Mouse (Mus musculus) spleen, adult 12 weeks (tissue): Measurements from ENCODE around the gene Otos.
A peak's percentile ranks its signal among the peaks of the same experiment; 100 is the strongest.

ENCODE experiments used
- DNase-seq: peaks from one replicate; pipeline ENCODE4 v3.0.0; 2022; ENCODE audit warnings: low spot score

Gene Otos

GRCm38 (mm10) chr1:92648673-92649072, at the start of gene Otos:
TSS of gene Otos (minus strand) at chr1:92648841.
- DNase-seq: peak; percentile 13

GRCm38 (mm10) chr1:92696848-92697247, 48.2 kb upstream of the Otos start:
- DNase-seq: peak; percentile 39

- no peak for DNase-seq
Observed at GRCm38 (mm10) chr1:92695751-92696150, 47.1 kb upstream of the Otos start.

GRCm38 (mm10) chr1:92691166-92691844, 42.7 kb upstream of the Otos start:
- no peak for DNase-seq

- no peak for DNase-seq
Observed at GRCm38 (mm10) chr1:92686994-92687393, 38.4 kb upstream of the Otos start.

DNA sequence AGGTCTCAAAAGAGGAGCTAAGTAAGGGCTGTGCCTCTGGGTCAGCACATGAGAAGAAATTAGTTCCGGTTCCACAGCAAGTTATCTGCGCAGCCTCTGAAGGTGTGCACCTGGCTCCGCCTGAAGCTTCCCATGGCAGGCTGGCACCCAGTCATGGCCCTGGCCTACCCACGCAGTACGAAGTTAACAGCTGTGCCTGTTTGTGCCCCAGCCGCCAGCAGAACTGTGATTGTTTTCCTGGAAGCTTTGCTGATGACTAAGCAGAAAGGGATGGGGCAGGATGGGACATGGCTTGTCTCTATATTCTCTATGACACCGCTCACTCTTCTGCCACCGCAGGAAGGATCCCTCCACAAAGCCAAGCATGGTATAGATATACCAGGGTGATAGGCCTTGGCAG, 34.5 kb upstream of the Otos start:
- DNase-seq: no peak

DNA sequence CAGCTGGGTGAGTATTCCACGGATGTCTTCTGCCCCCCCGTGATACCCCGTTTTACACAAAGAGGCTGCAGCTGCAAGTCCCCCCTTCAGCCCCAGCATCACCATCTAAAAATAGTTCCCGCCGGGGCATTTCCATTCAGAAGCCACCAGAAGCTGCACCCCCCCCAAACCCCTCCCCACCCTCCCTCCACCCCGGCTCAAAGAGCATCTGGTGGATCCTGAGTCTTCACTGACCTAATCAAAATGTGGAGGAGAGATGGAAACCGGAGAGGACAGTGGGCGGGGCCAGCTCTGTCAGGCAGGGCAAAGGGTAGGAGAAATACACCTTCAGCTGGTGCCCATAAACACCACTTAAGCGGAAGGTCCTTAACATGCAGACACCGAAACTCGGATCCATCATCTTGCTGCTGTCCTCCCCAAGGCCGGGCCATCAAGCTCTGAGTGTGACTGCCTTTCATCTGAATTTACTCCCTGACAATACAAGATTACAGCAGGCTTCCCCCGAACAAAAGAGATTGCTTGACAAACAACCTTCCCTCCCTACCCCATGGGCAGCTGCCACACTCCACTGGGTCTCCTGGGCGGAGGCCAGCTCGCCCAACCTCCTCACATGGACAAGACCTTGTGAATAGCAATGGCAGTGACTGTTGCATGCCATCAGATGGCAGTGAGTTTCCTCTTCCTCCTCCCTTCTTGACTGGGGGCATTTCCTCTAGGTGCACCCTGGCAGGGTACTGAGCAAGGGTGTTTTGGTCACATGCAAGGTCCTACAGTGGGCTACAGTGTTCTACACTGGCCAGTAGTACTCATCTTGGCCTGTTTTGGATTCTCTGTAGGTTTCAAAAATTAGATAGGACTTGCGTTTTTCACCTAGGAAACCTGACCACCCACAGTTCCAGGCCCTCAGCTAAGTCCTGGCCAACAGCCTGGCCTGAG, 32.3 kb upstream of the Otos start:
- DNase-seq: no peak

DNA sequence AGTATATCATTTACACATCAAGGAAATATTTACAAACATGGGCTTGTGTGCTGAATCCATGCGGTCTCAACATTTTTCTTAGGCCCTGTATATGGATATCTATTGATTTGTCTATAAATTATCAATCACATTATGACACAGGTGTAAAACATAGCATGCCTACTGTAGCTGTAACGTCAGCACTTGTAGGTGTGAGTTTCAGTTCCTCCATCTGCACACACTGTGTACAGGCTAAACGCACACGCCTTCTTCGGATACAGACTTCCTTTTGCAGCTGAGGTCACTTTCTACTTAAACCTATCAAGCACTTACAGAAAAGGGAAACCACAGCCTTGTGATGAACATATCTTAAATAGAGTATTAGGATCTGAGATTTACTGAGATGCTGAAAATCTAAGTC, 30.1 kb upstream of the Otos start:
- no peak for DNase-seq

GRCm38 (mm10) chr1:92676676-92676975, 28.0 kb upstream of the Otos start:
- no peak for DNase-seq

GRCm38 (mm10) chr1:92675932-92676675, 27.5 kb upstream of the Otos start:
- no peak for DNase-seq

DNA sequence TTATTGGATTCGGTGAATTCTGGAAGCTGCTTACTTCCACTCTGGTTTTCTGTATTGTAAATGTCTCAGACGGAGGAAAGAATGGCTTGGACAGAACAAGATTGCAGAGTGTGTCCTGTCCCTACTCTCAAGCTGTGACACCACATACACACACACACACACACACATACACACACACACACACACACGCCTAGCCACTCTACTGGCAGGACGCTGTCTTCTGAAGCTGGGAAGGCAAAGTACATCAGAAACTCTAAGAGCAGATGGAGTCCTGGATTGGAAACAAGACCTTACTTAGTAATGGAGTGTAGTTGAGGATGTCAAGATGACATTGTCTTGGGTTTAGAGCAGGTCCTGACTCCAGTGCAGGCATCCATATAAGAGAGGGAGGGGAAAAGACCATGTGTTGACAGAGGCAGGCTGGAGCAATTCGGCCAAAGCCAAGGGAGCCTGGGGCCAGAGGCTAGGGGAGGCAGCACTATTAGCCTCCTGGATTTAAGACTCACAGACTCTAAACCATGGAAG, 24.7 kb upstream of the Otos start:
- no peak for DNase-seq

- no peak for DNase-seq
Observed at GRCm38 (mm10) chr1:92671326-92671725, 22.7 kb upstream of the Otos start.

- no peak for DNase-seq
Observed at GRCm38 (mm10) chr1:92669430-92669829, 20.8 kb upstream of the Otos start.

- DNase-seq: no peak
Observed at GRCm38 (mm10) chr1:92667106-92667505, 18.5 kb upstream of the Otos start.

DNA sequence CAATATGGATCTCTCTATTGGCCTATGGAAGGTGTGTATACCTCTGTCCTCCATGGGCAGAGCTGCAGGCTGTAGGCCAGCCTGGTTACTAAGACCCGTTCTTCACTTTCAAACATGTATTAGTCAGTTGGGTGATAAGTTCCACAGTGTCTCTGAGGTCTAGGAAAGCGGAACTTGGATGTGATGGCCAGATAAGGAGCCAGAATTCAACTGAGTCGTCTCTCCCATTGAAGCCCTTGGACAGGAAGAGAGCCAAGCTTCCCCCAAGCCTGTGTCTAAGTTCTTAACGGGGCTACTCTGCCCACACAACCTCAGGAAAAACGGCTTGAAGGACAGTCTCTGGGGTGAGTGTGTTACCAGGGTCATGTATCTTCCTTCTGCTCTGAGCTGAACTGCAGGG, 10.8 kb upstream of the Otos start:
- no peak for DNase-seq

DNA sequence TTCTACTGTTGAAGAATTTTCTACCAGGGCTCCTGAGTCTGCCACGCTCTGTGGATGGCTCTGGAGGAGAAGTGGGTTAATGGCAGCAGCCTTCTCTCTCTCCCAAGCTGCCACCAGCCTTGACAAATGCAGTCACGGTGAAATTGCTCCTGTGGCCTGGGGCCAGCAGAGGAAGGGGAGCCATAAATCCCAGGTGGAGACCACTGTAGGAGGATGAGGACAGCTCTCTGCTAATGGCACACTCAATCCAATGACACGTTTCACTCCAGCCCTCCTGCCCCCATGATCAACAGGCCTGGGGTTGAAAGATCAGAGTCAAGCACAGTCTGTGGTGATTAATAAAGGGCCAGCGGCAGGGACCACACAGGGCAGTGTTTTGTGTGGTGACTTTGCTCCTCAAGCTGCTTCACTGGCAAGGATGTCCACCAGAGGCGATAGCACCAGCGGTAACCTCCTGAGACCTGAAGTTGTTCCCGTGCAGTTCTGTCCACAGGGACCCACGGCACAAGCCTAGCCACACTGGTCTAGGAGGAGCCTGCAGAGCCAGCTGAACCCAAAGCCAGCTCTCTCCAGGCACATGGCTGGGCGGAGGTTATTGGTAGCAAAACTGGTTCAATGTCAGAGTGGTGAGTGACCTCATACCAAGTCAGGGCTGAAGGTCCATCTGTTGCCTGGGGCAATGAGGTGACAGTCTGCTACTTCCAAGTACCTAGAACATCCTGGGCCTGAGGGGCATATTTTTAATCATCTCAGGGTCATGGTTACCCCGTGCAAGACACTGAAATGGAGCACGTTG, 8.6 kb upstream of the Otos start:
- DNase-seq: no peak

DNA sequence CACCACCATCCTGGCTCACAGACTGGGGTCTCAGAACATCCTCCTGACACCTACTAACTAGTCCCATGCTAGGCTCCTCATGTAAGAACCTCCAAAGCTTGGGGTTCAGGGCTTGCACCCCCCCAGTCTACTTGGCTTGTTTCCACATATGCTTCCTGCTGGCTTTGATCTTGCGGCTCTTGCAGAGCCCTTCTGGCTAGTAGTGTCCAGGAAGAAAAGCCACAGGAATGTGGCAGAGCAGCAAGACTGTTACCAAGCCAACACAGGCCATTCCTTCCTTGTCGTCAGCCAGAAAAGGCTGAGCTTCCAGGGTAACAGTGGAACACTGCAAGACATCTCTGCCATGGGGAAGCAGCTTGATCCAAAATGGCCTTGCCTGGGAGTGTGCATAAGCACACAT, 6.0 kb upstream of the Otos start:
- no peak for DNase-seq

GRCm38 (mm10) chr1:92653179-92653578, 4.5 kb upstream of the Otos start:
- no peak for DNase-seq

DNA sequence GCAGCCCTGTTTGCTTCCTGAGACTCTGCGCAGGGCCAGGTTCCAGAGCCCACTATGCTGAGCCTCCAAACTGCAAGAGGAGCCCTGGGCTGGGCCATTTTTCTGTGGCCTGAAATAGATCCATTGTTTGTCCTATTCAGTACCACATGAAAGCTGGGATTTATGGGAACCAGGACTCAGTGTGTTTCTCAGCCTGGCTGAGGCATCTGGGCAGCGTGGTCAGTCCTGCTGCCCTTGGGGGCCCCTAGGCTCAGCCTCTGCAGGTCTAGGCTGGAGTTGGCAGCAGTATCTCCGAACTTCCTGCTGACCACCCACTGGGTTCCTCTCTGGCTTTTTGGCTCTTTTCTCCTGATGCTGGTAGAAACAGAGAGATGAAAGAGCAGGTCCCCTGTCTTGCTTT, 2.8 kb upstream of the Otos start:
- no peak for DNase-seq

GRCm38 (mm10) chr1:92648197-92648596, 444 bp downstream of the Otos start:
- DNase-seq: no peak

- peak; percentile 54 for DNase-seq
Observed at GRCm38 (mm10) chr1:92647752-92648151, 889 bp downstream of the Otos start.

DNA sequence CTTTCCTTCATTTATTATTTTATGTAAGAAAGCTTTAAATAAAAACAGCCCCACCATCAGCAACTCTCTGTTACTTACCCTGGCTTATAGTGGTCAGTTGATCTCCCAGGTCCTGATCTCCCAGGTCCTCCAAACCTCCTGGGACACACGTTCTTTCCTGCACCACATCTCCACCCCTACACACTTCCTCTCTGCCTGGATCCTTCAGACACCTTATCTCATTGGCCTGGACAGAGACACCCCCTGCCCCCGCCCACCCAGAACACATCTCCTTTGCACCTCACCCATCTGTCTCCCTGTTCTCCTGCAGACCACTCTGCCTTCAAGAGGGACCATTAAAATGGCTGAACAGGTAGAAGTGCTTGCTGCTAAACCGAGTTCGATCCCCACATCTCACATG, 1.6 kb downstream of the Otos start:
- DNase-seq: no peak
